Mouse (Mus musculus): ENCODE results near the gene Ankrd63.

Gene Ankrd63

GRCm38 (mm10) chr2:118703913-118704730 is at the start of gene Ankrd63:
Gene Ankrd63, minus strand, starts transcription at chr2:118703963.
- DNase-seq (ENCODE audit: low spot score): no peak

GRCm38 (mm10) chr2:118752792-118753108 is 49.0 kb upstream of the Ankrd63 start:
- DNase-seq (ENCODE audit: low spot score): no peak

GRCm38 (mm10) chr2:118751896-118752791 is 48.4 kb upstream of the Ankrd63 start:
- no peak for DNase-seq (ENCODE audit: low spot score)

- no peak for DNase-seq (ENCODE audit: low spot score)
Measured at GRCm38 (mm10) chr2:118750476-118750875, 46.7 kb upstream of the Ankrd63 start.

- no peak for DNase-seq (ENCODE audit: low spot score)
Measured at GRCm38 (mm10) chr2:118749341-118749884, 45.6 kb upstream of the Ankrd63 start.

GRCm38 (mm10) chr2:118747301-118747960 is 43.7 kb upstream of the Ankrd63 start:
- DNase-seq (ENCODE audit: low spot score): no peak

- no peak for DNase-seq (ENCODE audit: low spot score)
Measured at GRCm38 (mm10) chr2:118745915-118746901, 42.4 kb upstream of the Ankrd63 start.

- peak; percentile 91 for DNase-seq (ENCODE audit: low spot score)
Measured at GRCm38 (mm10) chr2:118745232-118745884, 41.6 kb upstream of the Ankrd63 start, which contains the start of gene Inafm2. Gene Inafm2, plus strand, starts transcription at chr2:118745758.

- DNase-seq (ENCODE audit: low spot score): no peak
Measured at GRCm38 (mm10) chr2:118744621-118745020, 40.9 kb upstream of the Ankrd63 start.

GRCm38 (mm10) chr2:118743261-118743943 is 39.6 kb upstream of the Ankrd63 start:
- no peak for DNase-seq (ENCODE audit: low spot score)

GRCm38 (mm10) chr2:118741183-118741582 is 37.4 kb upstream of the Ankrd63 start:
- DNase-seq (ENCODE audit: low spot score): no peak

GRCm38 (mm10) chr2:118740341-118740740 is 36.6 kb upstream of the Ankrd63 start:
- DNase-seq (ENCODE audit: low spot score): no peak

GRCm38 (mm10) chr2:118733341-118733740 is 29.6 kb upstream of the Ankrd63 start:
- no peak for DNase-seq (ENCODE audit: low spot score)

GRCm38 (mm10) chr2:118731981-118732380 is 28.2 kb upstream of the Ankrd63 start:
- DNase-seq (ENCODE audit: low spot score): no peak

GRCm38 (mm10) chr2:118730622-118730915 is 26.8 kb upstream of the Ankrd63 start:
- DNase-seq (ENCODE audit: low spot score): peak; percentile 81

- DNase-seq (ENCODE audit: low spot score): no peak
Measured at GRCm38 (mm10) chr2:118729816-118730621, 26.3 kb upstream of the Ankrd63 start.

- no peak for DNase-seq (ENCODE audit: low spot score)
Measured at GRCm38 (mm10) chr2:118729194-118729593, 25.4 kb upstream of the Ankrd63 start.

GRCm38 (mm10) chr2:118728337-118728736 is 24.6 kb upstream of the Ankrd63 start, which contains the start of gene Plcb2:
Gene Plcb2, minus strand, starts transcription at chr2:118728438.
- no peak for DNase-seq (ENCODE audit: low spot score)

- DNase-seq (ENCODE audit: low spot score): no peak
Measured at GRCm38 (mm10) chr2:118727911-118728310, 24.1 kb upstream of the Ankrd63 start.

All from ovary, adult 18-20 months (tissue).